Mouse (Mus musculus) lung, embryonic 15.5 days (tissue): Measurements from ENCODE around the gene 9530003J23Rik. TPM values are rescaled to one million over a fixed set of nuclear protein-coding genes. Genes with fewer than 3 reads are reported as not detected.
A peak's percentile ranks its signal among the peaks of the same experiment; 100 is the strongest.
"Not testable (repeated sequence)": the region's sequence is repeated elsewhere in the genome, so short reads cannot be mapped to it uniquely, and the experiment has no call there.

Source experiments
- ATAC-seq: fragments of 200-750 bp; cut with Nextera tagmentation; 2 replicates; pipeline ENCODE4 v1.8.0; 2017; ENCODE audit warnings: moderate number of reproducible peaks, borderline replicate concordance; ENCODE audit not compliant: low FRiP score, low TSS enrichment; ENCODE audit errors: extremely low read depth
- H3K27ac ChIP-seq: fragments of 300-500 bp; sonication (generic); 2 replicates; pipeline ENCODE4 v1.5.1; 2015; ENCODE audit warnings: moderate library complexity, mild to moderate bottlenecking, inconsistent platforms
- H3K27me3 ChIP-seq: fragments of 300-500 bp; sonication (generic); 2 replicates; pipeline ENCODE4 v1.6.1; 2015; ENCODE audit warnings: inconsistent platforms
- H3K36me3 ChIP-seq: fragments of 300-500 bp; sonication (generic); 2 replicates; pipeline ENCODE4 v1.6.1; 2015; ENCODE audit warnings: inconsistent platforms
- H3K4me1 ChIP-seq: fragments of 300-500 bp; sonication (generic); 2 replicates; pipeline ENCODE4 v1.6.1; 2015; ENCODE audit warnings: inconsistent platforms
- H3K4me2 ChIP-seq: fragments of 300-500 bp; sonication (generic); 2 replicates; pipeline ENCODE4 v1.6.1; 2015; ENCODE audit warnings: inconsistent platforms, mild to moderate bottlenecking, moderate library complexity
- H3K4me3 ChIP-seq: fragments of 300-500 bp; sonication (generic); 2 replicates; pipeline ENCODE4 v1.5.1; 2015; ENCODE audit warnings: mild to moderate bottlenecking, inconsistent platforms
- H3K9ac ChIP-seq: fragments of 300-500 bp; sonication (generic); 2 replicates; pipeline ENCODE4 v1.6.1; 2015; ENCODE audit warnings: inconsistent platforms
- H3K9me3 ChIP-seq: fragments of 300-500 bp; sonication (generic); 2 replicates; pipeline ENCODE4 v1.6.1; 2016; ENCODE audit warnings: inconsistent platforms
- WGBS: fragments of 180-500 bp; shearing (Covaris S2); methylation state at CpG from one replicate; pipeline ENCODE4 v1.1.7; 2015; 5-methylcytosine and 5-hydroxymethylcytosine counted together
- polyA plus RNA-seq: library from polyadenylated mRNA; unstranded; fragments of >200 nt; fragmentation: Nextera tagmentation; extraction: Ambion mirVana; gene quantifications from 2 replicates; pipeline ENCODE4 v1.2.1, GENCODE M21; 2015

9530003J23Rik gene
- polyA plus RNA-seq, 1 experiment from 2014 or later = not detected

- Histone ChIP-seq H3K4me1 (peaks cover 17% of the 10 kb centered on the region), H3K27ac (no peak overlapping the region), H3K9me3 (no peaks in the 10 kb centered on the region), H3K9ac (peak overlapping the region; percentile 89), H3K4me2 (peak overlapping the region; percentile 69), H3K36me3 (peaks cover 31% of the 10 kb centered on the region), H3K4me3 (peak overlapping the region; percentile 80), H3K27me3 (no peaks in the 10 kb centered on the region)
- ATAC-seq = no peak
- WGBS = under 1% methylated on average over 9 of the region's 9 CpGs
Measured at GRCm38 (mm10) chr10:117223758-117224101, 14.8 kb downstream of the 9530003J23Rik start.

DNA sequence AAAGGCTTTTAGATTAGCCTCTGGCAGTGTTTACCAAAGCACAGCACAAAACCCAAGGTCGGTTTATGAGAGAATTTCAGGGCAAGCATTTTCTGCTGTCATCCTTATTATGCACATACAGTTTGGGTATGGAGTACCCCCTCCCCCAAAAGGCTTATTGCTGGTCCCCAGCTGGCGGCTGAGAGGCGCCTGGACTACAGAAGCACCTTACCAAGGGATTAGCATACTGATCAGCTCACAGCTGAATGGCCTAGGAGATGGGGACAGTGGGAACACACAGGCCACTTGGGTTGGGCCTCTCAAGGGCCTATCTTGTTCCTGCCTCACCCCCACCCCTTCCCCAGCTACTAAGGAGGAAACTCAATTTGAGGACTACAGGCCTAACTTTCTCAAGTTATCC, 15.7 kb downstream of the 9530003J23Rik start:
- Histone ChIP-seq H3K4me2 (peak overlapping the region; percentile 69), H3K9me3 (no peaks in the 10 kb centered on the region), H3K4me1 (peaks cover 17% of the 10 kb centered on the region), H3K9ac (no peak overlapping the region), H3K27me3 (no peaks in the 10 kb centered on the region), H3K36me3 (peaks cover 40% of the 10 kb centered on the region), H3K4me3 (no peak overlapping the region), H3K27ac (no peak overlapping the region)
- 73% methylated on average over 3 of the region's 3 CpGs for WGBS
- ATAC-seq = no peak

GRCm38 (mm10) chr10:117218351-117218750, 20.2 kb downstream of the 9530003J23Rik start:
- H3K27ac ChIP-seq = no peak overlapping the region
- H3K4me3 ChIP-seq = no peak overlapping the region
- peaks cover 8% of the 10 kb centered on the region for H3K4me1 ChIP-seq
- no peaks in the 10 kb centered on the region for H3K27me3 ChIP-seq
- H3K4me2 ChIP-seq = no peak overlapping the region
- no peak for ATAC-seq
- 86% methylated on average over 8 of the region's 8 CpGs for WGBS
- peaks cover 79% of the 10 kb centered on the region for H3K36me3 ChIP-seq
- H3K9ac ChIP-seq = no peak overlapping the region
- no peaks in the 10 kb centered on the region for H3K9me3 ChIP-seq

- no peaks in the 10 kb centered on the region for H3K9me3 ChIP-seq
- no peaks in the 10 kb centered on the region for H3K27me3 ChIP-seq
- WGBS = 82% methylated on average over 20 of the region's 20 CpGs
- no peak overlapping the region for H3K27ac ChIP-seq
- no peak overlapping the region for H3K4me2 ChIP-seq
- no peak overlapping the region for H3K4me3 ChIP-seq
- H3K4me1 ChIP-seq = no peaks in the 10 kb centered on the region
- no peak for ATAC-seq
- peaks cover 80% of the 10 kb centered on the region for H3K36me3 ChIP-seq
- no peak overlapping the region for H3K9ac ChIP-seq
Measured at GRCm38 (mm10) chr10:117217246-117217840, 21.2 kb downstream of the 9530003J23Rik start.

GRCm38 (mm10) chr10:117216793-117217192, 21.7 kb downstream of the 9530003J23Rik start:
- H3K4me2 ChIP-seq = no peak overlapping the region
- no peaks in the 10 kb centered on the region for H3K4me1 ChIP-seq
- H3K4me3 ChIP-seq = no peak overlapping the region
- no peaks in the 10 kb centered on the region for H3K9me3 ChIP-seq
- H3K27me3 ChIP-seq = no peaks in the 10 kb centered on the region
- ATAC-seq = no peak
- H3K36me3 ChIP-seq = peaks cover 75% of the 10 kb centered on the region
- H3K27ac ChIP-seq = no peak overlapping the region
- WGBS = 62% methylated on average over 5 of the region's 5 CpGs
- H3K9ac ChIP-seq = no peak overlapping the region

DNA sequence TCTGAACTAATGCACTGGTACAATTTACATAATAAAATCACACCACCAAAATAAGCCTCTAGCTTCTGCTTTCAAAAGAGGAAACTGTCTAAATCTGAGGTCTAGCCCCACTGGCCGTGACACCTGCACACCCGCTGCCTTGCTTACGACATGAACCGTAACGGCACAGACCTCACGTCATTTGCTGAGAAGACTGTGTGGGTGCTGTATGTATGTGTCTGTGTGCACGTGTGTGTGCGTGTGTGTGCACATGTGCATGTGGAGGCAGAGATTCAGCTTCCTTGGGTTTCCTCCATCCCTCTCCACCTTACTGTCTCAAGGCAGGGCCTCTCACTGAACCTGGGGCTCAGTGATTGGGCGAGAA, 22.4 kb downstream of the 9530003J23Rik start:
- Histone ChIP-seq H3K27ac (no peak overlapping the region), H3K9ac (no peak overlapping the region), H3K4me3 (no peak overlapping the region), H3K4me1 (no peaks in the 10 kb centered on the region), H3K4me2 (no peak overlapping the region), H3K36me3 (peaks cover 72% of the 10 kb centered on the region), H3K9me3 (no peaks in the 10 kb centered on the region), H3K27me3 (no peaks in the 10 kb centered on the region)
- WGBS = 88% methylated on average over 9 of the region's 9 CpGs
- 0 out of 2 replicates have a peak, but pooled peaks have one; percentile 20 for ATAC-seq

- no peak overlapping the region for H3K27ac ChIP-seq
- peaks cover 68% of the 10 kb centered on the region for H3K36me3 ChIP-seq
- H3K4me3 ChIP-seq = no peak overlapping the region
- H3K9ac ChIP-seq = no peak overlapping the region
- H3K9me3 ChIP-seq = no peaks in the 10 kb centered on the region
- ATAC-seq = no peak
- 84% methylated on average over 25 of the region's 25 CpGs for WGBS
- no peaks in the 10 kb centered on the region for H3K27me3 ChIP-seq
- no peak overlapping the region for H3K4me2 ChIP-seq
- H3K4me1 ChIP-seq = no peaks in the 10 kb centered on the region
Measured at GRCm38 (mm10) chr10:117215409-117216131, 22.9 kb downstream of the 9530003J23Rik start.

- Histone ChIP-seq H3K4me2 (no peak overlapping the region), H3K27me3 (no peaks in the 10 kb centered on the region), H3K9me3 (no peaks in the 10 kb centered on the region), H3K27ac (no peak overlapping the region), H3K9ac (no peak overlapping the region), H3K4me3 (no peak overlapping the region), H3K36me3 (peaks cover 27% of the 10 kb centered on the region; the same call in 1 of the 2 replicates), H3K4me1 (no peaks in the 10 kb centered on the region)
- no peak for ATAC-seq
- WGBS = 79% methylated on average over 6 of the region's 6 CpGs
Measured at GRCm38 (mm10) chr10:117211023-117211422, 27.5 kb downstream of the 9530003J23Rik start.

GRCm38 (mm10) chr10:117209469-117209938, 29.0 kb downstream of the 9530003J23Rik start:
- 8% methylated on average over 11 of the region's 11 CpGs for WGBS
- ATAC-seq = peak; percentile 74
- Histone ChIP-seq H3K4me3 (peak overlapping the region; percentile 33), H3K27me3 (no peaks in the 10 kb centered on the region), H3K9me3 (no peaks in the 10 kb centered on the region), H3K27ac (no peak overlapping the region), H3K4me1 (no peaks in the 10 kb centered on the region), H3K9ac (no peak overlapping the region), H3K36me3 (peaks cover 12% of the 10 kb centered on the region; the same call in 1 of the 2 replicates), H3K4me2 (peak overlapping the region; percentile 57)

DNA sequence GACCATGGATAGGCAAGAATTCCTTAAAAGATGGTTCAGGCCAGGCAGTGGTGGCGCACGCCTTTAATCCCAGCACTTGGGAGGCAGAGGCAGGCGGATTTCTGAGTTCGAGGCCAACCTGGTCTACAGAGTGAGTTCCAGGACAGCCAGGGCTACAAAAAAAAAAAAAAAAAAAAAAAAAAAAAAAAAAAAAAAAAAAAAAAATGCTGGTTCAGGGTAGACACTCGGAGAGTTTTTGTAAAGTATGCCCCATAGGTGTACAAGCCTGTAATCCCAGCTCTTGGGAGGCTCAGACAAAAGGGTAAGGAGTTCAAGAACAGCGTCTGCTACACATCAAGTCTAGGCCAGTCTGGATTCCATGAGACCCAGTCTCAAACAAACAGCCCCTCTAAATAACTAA, 29.7 kb downstream of the 9530003J23Rik start:
- H3K9ac ChIP-seq, H3K4me2 ChIP-seq, H3K9me3 ChIP-seq, H3K4me1 ChIP-seq, H3K36me3 ChIP-seq, ATAC-seq, H3K27me3 ChIP-seq, H3K4me3 ChIP-seq, H3K27ac ChIP-seq: not testable (repeated sequence)
- WGBS = 85% methylated on average over 6 of the region's 6 CpGs

GRCm38 (mm10) chr10:117208221-117208620, 30.3 kb downstream of the 9530003J23Rik start:
- H3K9me3 ChIP-seq = no peaks in the 10 kb centered on the region
- ATAC-seq = no peak
- no peak overlapping the region for H3K4me3 ChIP-seq
- 81% methylated on average over 15 of the region's 15 CpGs for WGBS
- H3K4me2 ChIP-seq = no peak overlapping the region
- 0 out of 2 replicates have a peak, but pooled peaks cover 4% of the 10 kb centered on the region for H3K36me3 ChIP-seq
- H3K9ac ChIP-seq = no peak overlapping the region
- no peaks in the 10 kb centered on the region for H3K27me3 ChIP-seq
- peaks cover 5% of the 10 kb centered on the region; the same call in 1 of the 2 replicates for H3K4me1 ChIP-seq
- no peak overlapping the region for H3K27ac ChIP-seq

DNA sequence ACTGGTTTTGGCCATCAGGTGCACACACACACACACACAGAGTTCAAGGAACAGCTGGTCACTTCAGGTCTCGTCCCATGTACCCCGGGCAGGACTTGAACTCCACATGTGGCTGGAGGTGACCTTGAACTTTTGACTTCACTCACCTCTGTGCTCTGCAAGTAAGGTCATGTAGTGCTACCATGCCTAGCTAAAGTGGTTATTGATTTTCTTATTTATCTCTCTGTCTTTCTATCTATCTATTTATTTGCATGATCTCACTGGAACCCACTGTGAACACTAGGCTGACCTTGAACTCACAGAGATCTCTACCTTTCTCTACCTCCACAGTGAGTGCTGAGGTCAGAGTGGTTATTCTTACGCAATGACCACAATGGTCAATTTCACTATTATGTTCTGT, 32.4 kb downstream of the 9530003J23Rik start:
- 89% methylated on average over 3 of the region's 3 CpGs for WGBS
- Histone ChIP-seq H3K9ac (no peak overlapping the region), H3K27me3 (no peaks in the 10 kb centered on the region), H3K9me3 (no peaks in the 10 kb centered on the region), H3K36me3 (no peaks in the 10 kb centered on the region), H3K4me3 (no peak overlapping the region), H3K4me1 (peaks cover 11% of the 10 kb centered on the region; the same call in 1 of the 2 replicates), H3K4me2 (no peak overlapping the region), H3K27ac (no peak overlapping the region)
- ATAC-seq = no peak
